Mouse (Mus musculus): Measurements from ENCODE around the gene Gmfb. TPM values are rescaled to one million over a fixed set of nuclear protein-coding genes. Genes with fewer than 3 reads are reported as not detected.

Gene Gmfb
- polyA plus RNA-seq, 1 experiment from 2014 or later, result 163 TPM

GRCm38 (mm10) chr14:46779217-46779616, 42.8 kb downstream of the Gmfb start:
- H3K4me2 ChIP-seq (ENCODE audit: low read depth, low read length), result no peak overlapping the region
- H3K9me3 ChIP-seq (ENCODE audit: control insufficient read depth, low read length), result no peaks in the 10 kb centered on the region
- H3K27ac ChIP-seq (ENCODE audit: low read depth, low read length), result no peak overlapping the region
- 94% methylated on average over 7 of the region's 7 CpGs for WGBS
- no peaks in the 10 kb centered on the region for H3K4me1 ChIP-seq (ENCODE audit: control insufficient read depth, insufficient read depth, low read length)
- H3K36me3 ChIP-seq (ENCODE audit: control insufficient read depth, insufficient read depth, low read length), result peaks cover 51% of the 10 kb centered on the region
- ATAC-seq (ENCODE audit: low read depth), result no peak
- no peaks in the 10 kb centered on the region for H3K27me3 ChIP-seq (ENCODE audit: control insufficient read depth, insufficient read depth, low read length)
- H3K9ac ChIP-seq (replicated peaks; ENCODE audit: low read depth, low read length), result no peak overlapping the region
- no peak overlapping the region for H3K4me3 ChIP-seq (ENCODE audit: low read depth, low read length)

GRCm38 (mm10) chr14:46778756-46779155, 43.3 kb downstream of the Gmfb start:
- 97% methylated on average over 9 of the region's 9 CpGs for WGBS
- Histone ChIP-seq H3K4me2 (ENCODE audit: low read depth, low read length) (no peak overlapping the region), H3K4me1 (ENCODE audit: control insufficient read depth, insufficient read depth, low read length) (no peaks in the 10 kb centered on the region), H3K9me3 (ENCODE audit: control insufficient read depth, low read length) (no peaks in the 10 kb centered on the region), H3K4me3 (ENCODE audit: low read depth, low read length) (no peak overlapping the region), H3K36me3 (ENCODE audit: control insufficient read depth, insufficient read depth, low read length) (peaks cover 56% of the 10 kb centered on the region), H3K9ac (replicated peaks; ENCODE audit: low read depth, low read length) (no peak overlapping the region), H3K27me3 (ENCODE audit: control insufficient read depth, insufficient read depth, low read length) (no peaks in the 10 kb centered on the region), H3K27ac (ENCODE audit: low read depth, low read length) (no peak overlapping the region)
- no peak for ATAC-seq (ENCODE audit: low read depth)

- H3K27me3 ChIP-seq (ENCODE audit: control insufficient read depth, insufficient read depth, low read length), result no peaks in the 10 kb centered on the region
- H3K4me2 ChIP-seq (ENCODE audit: low read depth, low read length), result no peak overlapping the region
- no peak overlapping the region for H3K4me3 ChIP-seq (ENCODE audit: low read depth, low read length)
- H3K9ac ChIP-seq (replicated peaks; ENCODE audit: low read depth, low read length), result no peak overlapping the region
- peaks cover 8% of the 10 kb centered on the region; the same call in 1 of the 2 replicates for H3K36me3 ChIP-seq (ENCODE audit: control insufficient read depth, insufficient read depth, low read length)
- no peak overlapping the region for H3K27ac ChIP-seq (ENCODE audit: low read depth, low read length)
- ATAC-seq (ENCODE audit: low read depth), result no peak
- WGBS, result 88% methylated on average over 6 of the region's 6 CpGs
- H3K9me3 ChIP-seq (ENCODE audit: control insufficient read depth, low read length), result no peaks in the 10 kb centered on the region
- no peaks in the 10 kb centered on the region for H3K4me1 ChIP-seq (ENCODE audit: control insufficient read depth, insufficient read depth, low read length)
These were observed 52.0 kb downstream of the Gmfb start for GRCm38 (mm10) chr14:46770036-46770435.

GRCm38 (mm10) chr14:46767116-46767515, 54.9 kb downstream of the Gmfb start:
- WGBS, result 85% methylated on average over 12 of the region's 12 CpGs
- Histone ChIP-seq H3K4me2 (ENCODE audit: low read depth, low read length) (no peak overlapping the region), H3K4me1 (ENCODE audit: control insufficient read depth, insufficient read depth, low read length) (no peaks in the 10 kb centered on the region), H3K9ac (replicated peaks; ENCODE audit: low read depth, low read length) (no peak overlapping the region), H3K9me3 (ENCODE audit: control insufficient read depth, low read length) (no peaks in the 10 kb centered on the region), H3K36me3 (ENCODE audit: control insufficient read depth, insufficient read depth, low read length) (no peaks in the 10 kb centered on the region), H3K27me3 (ENCODE audit: control insufficient read depth, insufficient read depth, low read length) (no peaks in the 10 kb centered on the region), H3K4me3 (ENCODE audit: low read depth, low read length) (no peak overlapping the region), H3K27ac (ENCODE audit: low read depth, low read length) (no peak overlapping the region)
- no peak for ATAC-seq (ENCODE audit: low read depth)

- Histone ChIP-seq H3K4me1 (ENCODE audit: control insufficient read depth, insufficient read depth, low read length) (no peaks in the 10 kb centered on the region), H3K9ac (replicated peaks; ENCODE audit: low read depth, low read length) (no peak overlapping the region), H3K4me2 (ENCODE audit: low read depth, low read length) (peak overlapping the region; percentile 76), H3K27me3 (ENCODE audit: control insufficient read depth, insufficient read depth, low read length) (no peaks in the 10 kb centered on the region), H3K27ac (ENCODE audit: low read depth, low read length) (no peak overlapping the region), H3K9me3 (ENCODE audit: control insufficient read depth, low read length) (no peaks in the 10 kb centered on the region), H3K36me3 (ENCODE audit: control insufficient read depth, insufficient read depth, low read length) (no peaks in the 10 kb centered on the region), H3K4me3 (ENCODE audit: low read depth, low read length) (peak overlapping the region; percentile 75; the same call in 1 of the 2 replicates)
- ATAC-seq (ENCODE audit: low read depth), result no peak
- WGBS, result 46% methylated on average over 6 of the region's 6 CpGs
These were observed 60.9 kb downstream of the Gmfb start for GRCm38 (mm10) chr14:46761186-46761585.

- Histone ChIP-seq H3K27ac (ENCODE audit: low read depth, low read length) (no peak within 1 kb of the TSS), H3K4me2 (ENCODE audit: low read depth, low read length) (peak within 1 kb of the TSS; percentile 76), H3K9me3 (ENCODE audit: control insufficient read depth, low read length) (no peaks in the 10 kb centered on the region), H3K27me3 (ENCODE audit: control insufficient read depth, insufficient read depth, low read length) (no peaks in the 10 kb centered on the region), H3K4me3 (ENCODE audit: low read depth, low read length) (peak within 1 kb of the TSS; percentile 75), H3K9ac (replicated peaks; ENCODE audit: low read depth, low read length) (peak within 1 kb of the TSS; percentile 68), H3K36me3 (ENCODE audit: control insufficient read depth, insufficient read depth, low read length) (no peaks in the 10 kb centered on the region), H3K4me1 (ENCODE audit: control insufficient read depth, insufficient read depth, low read length) (no peaks in the 10 kb centered on the region)
- WGBS, result under 1% methylated on average over 53 of the region's 54 CpGs
- peak; percentile 100 for ATAC-seq (ENCODE audit: low read depth)
These were observed 61.5 kb downstream of the Gmfb start, which contains the start of gene Cdkn3 for GRCm38 (mm10) chr14:46760355-46761029. Cdkn3 (plus strand) TSS chr14:46760541.

- Histone ChIP-seq H3K27ac (ENCODE audit: low read depth, low read length) (no peak overlapping the region), H3K27me3 (ENCODE audit: control insufficient read depth, insufficient read depth, low read length) (no peaks in the 10 kb centered on the region), H3K9me3 (ENCODE audit: control insufficient read depth, low read length) (no peaks in the 10 kb centered on the region), H3K9ac (replicated peaks; ENCODE audit: low read depth, low read length) (no peak overlapping the region), H3K4me2 (ENCODE audit: low read depth, low read length) (peak overlapping the region; percentile 76), H3K4me1 (ENCODE audit: control insufficient read depth, insufficient read depth, low read length) (no peaks in the 10 kb centered on the region), H3K4me3 (ENCODE audit: low read depth, low read length) (peak overlapping the region; percentile 75), H3K36me3 (ENCODE audit: control insufficient read depth, insufficient read depth, low read length) (no peaks in the 10 kb centered on the region)
- no peak for ATAC-seq (ENCODE audit: low read depth)
- 0% methylated on average over 7 of the region's 7 CpGs for WGBS
These were observed 62.1 kb downstream of the Gmfb start for GRCm38 (mm10) chr14:46759970-46760354.

Other genes with a start within 250 kb of the Gmfb start
- 5.2 and 8.4 TPM in 2 replicates for gene Cdkn3, start 61.7 kb downstream of the Gmfb start, polyA plus RNA-seq (2014; fragmentation: Nextera tagmentation; extraction: Ambion mirVana)
- 218 and 238 TPM in 2 replicates for gene Cnih1, start 33.8 kb downstream of the Gmfb start, polyA plus RNA-seq (2014; fragmentation: Nextera tagmentation; extraction: Ambion mirVana)
- 23.5 and 26.2 TPM in 2 replicates for gene Cgrrf1, start 9.9 kb upstream of the Gmfb start, polyA plus RNA-seq (2014; fragmentation: Nextera tagmentation; extraction: Ambion mirVana)
- 2.6 and 3.8 TPM in 2 replicates for gene Samd4, start 60.6 kb upstream of the Gmfb start, polyA plus RNA-seq (2014; fragmentation: Nextera tagmentation; extraction: Ambion mirVana)

Measured in neural tube, embryonic 14.5 days (tissue).